Mouse (Mus musculus) cerebellum, adult 11-12 months (tissue): ENCODE results near the gene Gm49380.

Source experiments
- DNase-seq: peaks from one replicate; pipeline ENCODE4 v3.0.0; 2022

The Gm49380 gene

GRCm38 (mm10) chr9:44087761-44088455, 25.4 kb downstream of the Gm49380 start:
- peak; percentile 72 for DNase-seq

DNA sequence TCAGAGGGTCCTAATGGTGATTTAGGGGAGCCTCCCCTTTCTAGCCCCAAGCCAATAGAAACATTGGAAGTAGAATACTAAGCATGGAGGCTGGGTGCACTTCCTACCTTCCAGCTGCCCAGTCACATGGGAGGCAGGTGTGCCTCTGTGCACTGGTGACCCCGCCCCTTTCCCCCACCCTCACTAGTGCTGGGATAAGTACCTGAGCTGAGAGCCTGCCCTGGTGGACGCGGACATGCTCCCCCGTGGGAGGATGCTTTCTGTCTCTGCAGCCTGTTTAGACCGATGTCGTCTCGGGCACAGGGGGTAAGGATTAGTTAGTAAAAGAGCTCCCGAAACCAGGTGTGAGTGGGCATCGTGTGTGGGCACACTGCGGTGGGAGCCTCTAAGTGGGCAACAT, 26.3 kb downstream of the Gm49380 start:
- peak; percentile 69 for DNase-seq

GRCm38 (mm10) chr9:44085741-44086665, 27.3 kb downstream of the Gm49380 start:
- peak; percentile 96 for DNase-seq

DNA sequence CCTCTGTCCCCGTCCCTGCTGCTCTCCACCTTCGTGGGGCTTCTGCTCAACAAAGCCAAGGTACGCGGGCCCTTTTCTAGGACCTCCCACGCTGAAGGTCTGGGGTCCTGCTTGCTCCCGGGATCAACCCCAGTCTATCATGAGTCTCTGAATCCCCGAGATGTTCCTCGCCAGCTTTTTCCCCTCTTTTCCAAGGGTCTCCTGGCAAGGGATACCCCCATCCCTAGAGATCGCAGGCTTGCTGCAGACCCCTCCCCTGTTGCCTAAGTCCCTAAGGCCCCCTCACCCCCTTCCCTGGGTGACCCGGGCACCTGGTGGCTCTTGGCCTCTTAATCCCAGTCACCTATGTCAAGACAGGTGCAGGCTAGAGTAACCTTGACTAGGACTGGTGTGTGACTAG, 28.0 kb downstream of the Gm49380 start:
- DNase-seq: peak; percentile 83

- peak; percentile 96 for DNase-seq
Observed at GRCm38 (mm10) chr9:44084659-44085229, 28.6 kb downstream of the Gm49380 start.

DNA sequence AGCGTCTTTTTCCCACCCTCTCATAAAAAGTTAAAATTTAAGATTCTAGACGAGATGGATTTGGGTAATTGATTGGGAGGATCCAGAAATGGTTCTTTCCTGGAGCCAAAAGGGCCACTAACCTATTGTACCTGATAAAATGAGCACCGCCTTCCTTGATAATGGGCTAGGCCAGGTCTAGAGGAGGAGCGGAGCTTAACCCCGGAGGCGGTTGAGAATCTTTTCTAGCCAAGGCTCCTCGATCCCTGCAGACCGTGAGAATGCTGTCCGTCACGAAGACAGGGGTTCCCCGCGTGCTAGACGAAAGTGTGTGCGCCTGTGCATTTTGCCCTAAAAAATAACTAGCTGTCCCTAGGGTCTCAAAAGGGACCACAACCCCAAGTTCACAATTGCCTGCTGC, 29.1 kb downstream of the Gm49380 start:
- DNase-seq: no peak

GRCm38 (mm10) chr9:44083392-44084121, 29.7 kb downstream of the Gm49380 start:
- peak; percentile 69 for DNase-seq

GRCm38 (mm10) chr9:44082266-44082665, 31.0 kb downstream of the Gm49380 start:
- peak; percentile 50 for DNase-seq

GRCm38 (mm10) chr9:44081581-44081980, 31.7 kb downstream of the Gm49380 start:
- peak; percentile 38 for DNase-seq

GRCm38 (mm10) chr9:44080953-44081352, 32.3 kb downstream of the Gm49380 start:
- peak; percentile 75 for DNase-seq

DNA sequence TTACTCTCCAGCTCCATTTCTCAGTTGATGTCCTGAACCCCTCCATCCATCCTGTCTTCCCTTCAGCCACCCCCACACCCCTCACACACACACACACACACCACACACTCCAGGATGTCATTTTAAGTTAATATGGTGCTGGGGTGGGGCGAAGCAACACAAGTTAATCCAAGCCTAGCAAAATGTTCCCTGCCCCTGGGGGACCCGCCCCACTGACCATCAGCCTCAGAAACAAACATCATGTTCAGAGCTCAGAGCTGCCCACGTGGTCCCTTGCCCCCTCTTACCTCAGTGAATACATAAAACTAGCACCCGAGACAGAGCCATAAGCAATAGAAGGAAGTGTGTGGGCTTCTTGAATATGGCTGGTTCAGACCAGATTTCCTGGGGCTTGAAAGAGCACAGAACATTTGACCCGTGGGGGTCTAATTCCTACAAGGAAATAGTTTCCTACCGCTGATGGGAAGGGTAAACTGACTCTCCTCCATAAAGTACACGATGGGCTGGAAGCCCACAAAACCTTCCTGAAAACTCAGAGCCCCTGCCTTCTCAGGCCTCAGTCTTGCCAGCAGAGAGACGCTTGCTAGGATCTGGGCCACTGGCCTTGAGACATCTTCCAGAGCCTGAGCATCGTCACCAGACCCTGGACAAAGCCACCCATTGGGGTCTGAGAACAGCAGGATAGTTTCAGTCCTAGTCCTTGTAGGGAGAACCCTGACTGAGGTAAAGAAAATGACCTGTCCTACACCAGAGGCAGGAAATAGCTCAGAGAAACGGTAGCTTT, 33.1 kb downstream of the Gm49380 start:
- peak; percentile 63 for DNase-seq

GRCm38 (mm10) chr9:44078955-44079756, 34.1 kb downstream of the Gm49380 start:
- peak; percentile 99 for DNase-seq

- no peak for DNase-seq
Observed at GRCm38 (mm10) chr9:44078136-44078797, 35.0 kb downstream of the Gm49380 start.

- DNase-seq: peak; percentile 52
Observed at GRCm38 (mm10) chr9:44077266-44077910, 35.9 kb downstream of the Gm49380 start.

DNA sequence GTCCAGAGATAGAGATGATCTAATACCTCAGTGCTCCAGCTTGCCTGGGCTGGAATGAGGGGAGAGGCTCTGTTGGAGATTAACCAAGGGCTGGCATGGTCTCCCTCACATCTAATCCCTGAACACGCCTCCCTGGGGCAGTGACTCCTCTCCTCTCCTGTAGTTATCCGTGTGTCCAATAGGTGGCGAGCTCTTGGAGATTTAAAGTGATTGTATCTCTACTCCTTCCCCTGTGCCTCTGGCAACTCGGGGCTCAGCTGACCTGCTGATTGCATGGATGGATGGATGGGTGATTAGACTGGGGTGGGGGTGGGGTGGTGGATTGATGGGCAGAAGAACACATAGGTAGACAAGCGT, 36.6 kb downstream of the Gm49380 start:
- peak; percentile 83 for DNase-seq

- peak; percentile 73 for DNase-seq
Observed at GRCm38 (mm10) chr9:44075996-44076763, 37.1 kb downstream of the Gm49380 start.

- no peak for DNase-seq
Observed at GRCm38 (mm10) chr9:44075276-44075995, 37.9 kb downstream of the Gm49380 start.
